Mouse (Mus musculus) Patski (cell line): ENCODE measurements around the gene Tbrg4. TPM values are rescaled to one million over a fixed set of nuclear protein-coding genes. Genes with fewer than 3 reads are reported as not detected.

Source experiments
- ATAC-seq: fragments of 100-300 bp; one replicate; pipeline ENCODE4 v1.8.0; 2021
- CTCF ChIA-PET: fragments of 350-600 bp; sonication (Branson Sonifier 250); formaldehyde crosslinking; loops from one replicate; lab custom pipeline; 2022; ENCODE audit warnings: inconsistent platforms; lab: Charles Lee
- POLR2A ChIA-PET: fragments of 350-600 bp; sonication (Branson Sonifier 250); formaldehyde crosslinking; loops from one replicate; lab custom pipeline; 2022; ENCODE audit warnings: antibody characterized with exemption, inconsistent platforms; lab: Charles Lee
- DNase-seq: peaks from one replicate; pipeline ENCODE4 v3.0.0-alpha.2; 2011; ENCODE audit warnings: low read depth, low spot score
- H3K27me3 ChIP-seq: fragments of 371-371 bp; one replicate; pipeline ENCODE4 v1.5.1; 2021
- CTCF ChIP-seq: fragments of 100-300 bp; IDR thresholded peaks from one replicate; pipeline ENCODE4 v1.5.1; 2021
- in situ Hi-C: fragments of 300-500 bp; cut with MboI; formaldehyde crosslinking; loops from 3 replicates; pipeline ENCODE4 v1.11.1; 2018; ENCODE audit warnings: low pct_unique_long_range_greater_than_20kb, mixed read lengths
- polyA plus RNA-seq: library from polyadenylated mRNA; unstranded; gene quantifications from one replicate; pipeline ENCODE4 v1.2.3, GENCODE M21; 2021

The Tbrg4 gene
- polyA plus RNA-seq, 1 experiment from 2014 or later: 64.3 TPM

- in situ Hi-C loops: no loop called here
- ChIA-PET CTCF (no interaction called here), POLR2A (interaction anchor here (1.0 kb wide), 1 partner anchor 62 kb away, joined by 3 read pairs; no protein-coding TSS in a partner anchor)
- H3K27me3 ChIP-seq: no peaks in the 10 kb centered on the region
- DNase-seq: no peak
- no peak for TF ChIP-seq CTCF
- ATAC-seq: no peak
Observed at GRCm38 (mm10) chr11:6626388-6626772, 513 bp upstream of the Tbrg4 start.

GRCm38 (mm10) chr11:6624619-6625382 lies 1.1 kb downstream of the Tbrg4 start:
- no peaks in the 10 kb centered on the region for H3K27me3 ChIP-seq
- CTCF ChIA-PET: interaction anchor here (0.8 to 1.2 kb wide), 2 partner anchors 9 to 18 kb away, joined by 3 read pairs; no protein-coding TSS in a partner anchor
- POLR2A ChIA-PET: interaction anchor here (0.6 to 1.6 kb wide), 3 partner anchors 18 to 155 kb away, joined by 3 to 6 read pairs (median 4); partner anchors contain the start of gene Nacad
- DNase-seq (no peak), ATAC-seq (no peak)
- no peak for TF ChIP-seq CTCF
- in situ Hi-C loops: no loop called here

- CTCF ChIA-PET: no interaction called here
- TF ChIP-seq CTCF: no peak
- DNase-seq: no peak
- POLR2A ChIA-PET: interaction anchor here (0.6 kb wide), 1 partner anchor 35 kb away, joined by 3 read pairs; no protein-coding TSS in a partner anchor
- no peaks in the 10 kb centered on the region for H3K27me3 ChIP-seq
- ATAC-seq: no peak
- in situ Hi-C loops: no loop called here
Observed at GRCm38 (mm10) chr11:6623704-6624103, 2.2 kb downstream of the Tbrg4 start.

- in situ Hi-C loops: no loop called here
- ChIA-PET CTCF (interaction anchor here (0.8 kb wide), 3 partner anchors 9 to 23 kb away, joined by 3 to 4 read pairs (median 3); partner anchors contain the start of gene Nacad), POLR2A (interaction anchor here (0.9 to 1.4 kb wide), 4 partner anchors 8 to 144 kb away, joined by 3 to 6 read pairs (median 3); no protein-coding TSS in a partner anchor)
- ATAC-seq (no peak), DNase-seq (no peak)
- no peak for TF ChIP-seq CTCF
- H3K27me3 ChIP-seq: no peaks in the 10 kb centered on the region
Observed at GRCm38 (mm10) chr11:6615250-6616205, 10.3 kb downstream of the Tbrg4 start.

- in situ Hi-C loops: no loop called here
- CTCF ChIA-PET: interaction anchor here (0.9 to 1.6 kb wide), 2 partner anchors 11 to 13 kb away, joined by 4 read pairs; no protein-coding TSS in a partner anchor
- POLR2A ChIA-PET: interaction anchor here (1.6 to 1.9 kb wide), 3 partner anchors 13 to 19 kb away, joined by 4 to 6 read pairs (median 4); no protein-coding TSS in a partner anchor
- DNase-seq: no peak
- no peaks in the 10 kb centered on the region for H3K27me3 ChIP-seq
- ATAC-seq: peak; percentile 79
- no peak for TF ChIP-seq CTCF
Observed at GRCm38 (mm10) chr11:6605491-6606399, 20.1 kb downstream of the Tbrg4 start, which contains the start of gene Nacad. Gene Nacad, minus strand, starts transcription at chr11:6606053.

- no peak for TF ChIP-seq CTCF
- ChIA-PET POLR2A (interaction anchor here (1.6 to 1.7 kb wide), 2 partner anchors 14 to 16 kb away, joined by 4 read pairs; no protein-coding TSS in a partner anchor), CTCF (interaction anchor here (1.0 to 1.6 kb wide), 2 partner anchors 11 to 16 kb away, joined by 3 to 4 read pairs; no protein-coding TSS in a partner anchor)
- DNase-seq (no peak), ATAC-seq (peak; percentile 18)
- in situ Hi-C loops: no loop called here
- no peaks in the 10 kb centered on the region for H3K27me3 ChIP-seq
Observed at GRCm38 (mm10) chr11:6605021-6605481, 20.8 kb downstream of the Tbrg4 start.

- DNase-seq: no peak
- no peak for ATAC-seq
- ChIA-PET CTCF (interaction anchor here (1.0 to 1.6 kb wide), 3 partner anchors 12 to 140 kb away, joined by 3 to 4 read pairs (median 3); no protein-coding TSS in a partner anchor), POLR2A (interaction anchor here (1.6 kb wide), 1 partner anchor 14 kb away, joined by 4 read pairs; no protein-coding TSS in a partner anchor)
- no peak for TF ChIP-seq CTCF
- H3K27me3 ChIP-seq: no peaks in the 10 kb centered on the region
- in situ Hi-C loops: no loop called here
Observed at GRCm38 (mm10) chr11:6604604-6604936, 21.3 kb downstream of the Tbrg4 start.

GRCm38 (mm10) chr11:6603887-6604603 lies 21.8 kb downstream of the Tbrg4 start:
- no peaks in the 10 kb centered on the region for H3K27me3 ChIP-seq
- POLR2A ChIA-PET: interaction anchor here (1.5 kb wide), 1 partner anchor 11 kb away, joined by 6 read pairs; no protein-coding TSS in a partner anchor
- ATAC-seq (no peak), DNase-seq (no peak)
- TF ChIP-seq CTCF: no peak
- CTCF ChIA-PET: interaction anchor here (1.0 to 1.1 kb wide), 2 partner anchors 17 to 139 kb away, joined by 3 read pairs; no protein-coding TSS in a partner anchor
- in situ Hi-C loops: no loop called here
